Mouse (Mus musculus) lung, embryonic 16.5 days (tissue): Measurements from ENCODE around the gene Reln. TPM values are rescaled to one million over a fixed set of nuclear protein-coding genes. Genes with fewer than 3 reads are reported as not detected.

Source experiments
- ATAC-seq: fragments of 200-750 bp; cut with Nextera tagmentation; 2 replicates; pipeline ENCODE4 v1.8.0; 2017; ENCODE audit warnings: low read depth, mild to moderate bottlenecking, moderate library complexity
- H3K27ac ChIP-seq: fragments of 300-500 bp; sonication (generic); 2 replicates; pipeline ENCODE4 v1.5.1; 2014; ENCODE audit warnings: mild to moderate bottlenecking, control low read depth, low read length
- H3K27me3 ChIP-seq: fragments of 300-500 bp; sonication (generic); 2 replicates; pipeline ENCODE4 v1.6.1; 2014; ENCODE audit warnings: low read depth, low read length, mixed read lengths; ENCODE audit not compliant: control insufficient read depth, insufficient read depth
- H3K36me3 ChIP-seq: fragments of 300-500 bp; sonication (generic); 2 replicates; pipeline ENCODE4 v1.6.1; 2014; ENCODE audit warnings: low read length; ENCODE audit not compliant: control insufficient read depth, insufficient read depth
- H3K4me1 ChIP-seq: fragments of 300-500 bp; sonication (generic); replicated peaks from 2 replicates; pipeline ENCODE4 v1.6.1; 2014; ENCODE audit warnings: low read length, mixed read lengths; ENCODE audit not compliant: control insufficient read depth, insufficient read depth
- H3K4me2 ChIP-seq: fragments of 300-500 bp; sonication (generic); 2 replicates; pipeline ENCODE4 v1.6.1; 2014; ENCODE audit warnings: low read depth, low read length, control low read depth
- H3K4me3 ChIP-seq: fragments of 300-500 bp; sonication (generic); 2 replicates; pipeline ENCODE4 v1.5.1; 2014; ENCODE audit warnings: mild to moderate bottlenecking, low read length, control low read depth
- H3K9ac ChIP-seq: fragments of 300-500 bp; sonication (generic); 2 replicates; pipeline ENCODE4 v1.6.1; 2014; ENCODE audit warnings: low read length, control low read depth
- H3K9me3 ChIP-seq: fragments of 300-500 bp; sonication (generic); 2 replicates; pipeline ENCODE4 v1.6.1; 2016; ENCODE audit warnings: low read length; ENCODE audit not compliant: control insufficient read depth
- WGBS: fragments of 180-500 bp; shearing (Covaris S2); extraction: QIAGEN DNeasy Blood & Tissue Kit; methylation state at CpG from one replicate; pipeline ENCODE4 v1.1.7; 2014; 5-methylcytosine and 5-hydroxymethylcytosine counted together
- polyA plus RNA-seq: library from polyadenylated mRNA; unstranded; fragments of >200 nt; fragmentation: Nextera tagmentation; extraction: Ambion mirVana; gene quantifications from 2 replicates; pipeline ENCODE4 v1.2.1, GENCODE M21; 2015

Reln gene
- polyA plus RNA-seq, 1 experiment from 2014 or later = 0.94 TPM

DNA sequence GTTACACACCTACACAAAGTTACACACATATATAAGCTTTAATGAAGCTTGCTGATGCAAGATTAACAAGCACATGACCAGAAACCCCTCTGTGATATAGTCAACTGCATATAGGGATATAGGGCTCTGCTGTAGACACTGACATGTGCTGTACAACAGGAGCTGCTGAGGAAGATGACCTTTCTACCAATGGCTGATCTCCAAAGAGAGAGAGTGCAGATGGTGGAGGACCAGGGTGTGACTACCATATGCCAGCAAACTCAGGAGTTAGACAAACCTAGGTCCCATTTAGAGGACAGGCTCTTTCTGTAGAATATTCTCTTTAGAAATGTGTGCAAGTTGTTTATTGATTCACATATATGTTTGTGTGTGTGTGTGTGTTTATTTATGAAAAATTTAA lies 216.9 kb downstream of the Reln start:
- Histone ChIP-seq H3K9me3 (no peaks in the 10 kb centered on the region), H3K27ac (no peak overlapping the region), H3K27me3 (no peaks in the 10 kb centered on the region; the same call in 1 of the 2 replicates), H3K4me2 (no peak overlapping the region), H3K4me1 (no peaks in the 10 kb centered on the region), H3K4me3 (no peak overlapping the region), H3K9ac (no peak overlapping the region), H3K36me3 (no peaks in the 10 kb centered on the region)
- ATAC-seq = no peak

DNA sequence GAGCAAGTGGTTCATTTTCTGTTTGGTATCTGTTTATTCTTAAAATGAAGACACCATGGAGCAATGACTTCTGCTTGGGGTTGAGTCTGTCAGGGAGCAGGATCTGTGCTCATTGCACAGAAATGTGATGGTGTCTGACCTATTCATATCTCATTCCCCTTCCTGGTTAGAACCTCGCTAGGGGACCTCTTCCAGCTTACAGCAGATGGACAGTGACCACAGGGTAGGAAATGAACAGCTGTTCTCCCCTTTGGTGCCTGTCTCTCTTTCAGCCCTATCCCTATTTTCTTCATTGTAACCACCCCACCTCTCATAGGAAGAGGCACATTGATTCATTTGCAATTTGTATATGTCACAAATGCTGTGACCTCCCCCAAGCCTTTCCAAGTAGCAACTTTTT lies 225.2 kb downstream of the Reln start:
- H3K4me1 ChIP-seq = no peaks in the 10 kb centered on the region
- H3K4me2 ChIP-seq = no peak overlapping the region
- no peak overlapping the region for H3K27ac ChIP-seq
- H3K9me3 ChIP-seq = no peaks in the 10 kb centered on the region
- 48% methylated on average over 1 of the region's 1 CpGs for WGBS
- H3K27me3 ChIP-seq = no peaks in the 10 kb centered on the region
- H3K9ac ChIP-seq = no peak overlapping the region
- ATAC-seq = no peak
- H3K4me3 ChIP-seq = no peak overlapping the region
- H3K36me3 ChIP-seq = no peaks in the 10 kb centered on the region

DNA sequence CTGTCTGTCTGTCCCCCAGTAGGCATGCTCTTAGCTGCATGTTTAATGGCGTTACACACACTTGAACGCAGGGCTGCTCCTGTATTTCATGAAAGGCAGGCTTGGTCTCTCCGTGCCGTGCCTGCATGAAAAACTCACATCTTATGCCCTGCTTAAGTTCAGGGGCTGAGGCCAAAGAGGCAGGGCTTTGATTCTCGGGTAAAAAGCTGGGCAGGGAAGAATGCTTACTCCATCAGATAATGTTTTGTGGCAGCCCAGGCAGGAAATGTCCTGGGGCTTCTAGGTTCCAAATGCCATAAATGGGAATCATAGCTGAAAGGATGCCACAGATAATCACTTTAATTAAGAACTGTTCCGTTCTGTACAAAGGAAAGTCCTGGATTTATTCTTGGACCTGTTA lies 226.0 kb downstream of the Reln start:
- ATAC-seq = no peak
- no peak overlapping the region for H3K9ac ChIP-seq
- H3K4me3 ChIP-seq = no peak overlapping the region
- no peaks in the 10 kb centered on the region for H3K9me3 ChIP-seq
- no peak overlapping the region for H3K27ac ChIP-seq
- no peaks in the 10 kb centered on the region for H3K27me3 ChIP-seq
- no peak overlapping the region for H3K4me2 ChIP-seq
- H3K4me1 ChIP-seq = no peaks in the 10 kb centered on the region
- 53% methylated on average over 6 of the region's 6 CpGs for WGBS
- no peaks in the 10 kb centered on the region for H3K36me3 ChIP-seq

DNA sequence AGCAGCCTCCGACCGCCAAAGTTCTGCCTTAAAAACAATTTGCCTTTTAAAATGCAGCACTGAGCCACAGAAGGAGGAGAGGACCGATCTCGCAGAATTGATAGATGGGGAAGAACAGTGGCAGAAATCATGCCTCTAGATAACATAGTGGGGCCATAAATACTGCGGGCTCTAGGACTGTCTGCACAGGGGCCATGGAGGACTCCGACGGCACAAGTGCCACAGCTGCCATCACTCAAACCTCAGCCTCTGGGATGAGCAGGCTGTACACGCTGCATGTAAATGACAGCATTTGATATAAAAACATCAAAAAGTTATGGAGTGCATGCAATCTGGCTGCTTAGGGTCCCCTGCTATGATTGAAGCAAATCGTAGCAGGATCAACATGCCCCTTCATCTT lies 227.6 kb downstream of the Reln start:
- Histone ChIP-seq H3K4me1 (no peaks in the 10 kb centered on the region), H3K9me3 (no peaks in the 10 kb centered on the region), H3K27me3 (no peaks in the 10 kb centered on the region), H3K27ac (no peak overlapping the region), H3K4me3 (no peak overlapping the region), H3K4me2 (no peak overlapping the region), H3K36me3 (no peaks in the 10 kb centered on the region), H3K9ac (no peak overlapping the region)
- no peak for ATAC-seq
- 65% methylated on average over 9 of the region's 9 CpGs for WGBS

DNA sequence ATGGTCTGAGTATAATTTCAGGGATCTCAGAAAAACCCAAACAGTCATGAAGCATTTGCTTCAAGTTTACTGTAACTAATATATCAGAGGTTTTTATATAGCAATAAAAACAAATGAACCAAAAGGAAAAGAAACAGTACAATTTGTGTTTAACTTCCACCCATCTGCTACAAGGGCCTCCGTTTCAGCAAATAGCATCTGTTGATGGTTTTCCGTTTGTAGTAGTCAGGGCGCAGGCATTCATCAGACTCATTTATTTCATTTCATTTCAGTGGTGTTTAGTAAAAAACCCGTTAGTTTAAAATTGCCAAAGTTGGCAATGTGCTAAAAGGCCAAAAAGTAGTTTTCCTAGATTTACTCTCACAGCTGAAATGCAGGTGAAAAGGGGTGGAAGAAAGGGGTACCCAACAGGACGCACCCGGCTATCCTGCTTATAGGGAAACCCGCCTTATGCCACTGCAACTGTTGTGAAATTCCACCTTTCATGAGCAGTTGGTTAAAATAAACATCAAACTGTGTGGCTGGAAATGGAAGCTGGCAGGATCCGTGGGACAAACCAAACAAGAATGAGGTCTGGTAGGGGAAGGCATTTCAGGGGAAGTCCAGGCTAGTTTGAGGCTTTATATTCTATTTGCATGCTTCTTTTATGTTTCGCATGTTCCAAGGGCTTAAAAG lies 237.6 kb downstream of the Reln start:
- 66% methylated on average over 9 of the region's 9 CpGs for WGBS
- H3K4me3 ChIP-seq = no peak overlapping the region
- no peaks in the 10 kb centered on the region for H3K9me3 ChIP-seq
- no peak overlapping the region for H3K27ac ChIP-seq
- H3K4me1 ChIP-seq = no peaks in the 10 kb centered on the region
- no peaks in the 10 kb centered on the region for H3K27me3 ChIP-seq
- ATAC-seq = no peak
- H3K36me3 ChIP-seq = no peaks in the 10 kb centered on the region
- no peak overlapping the region for H3K9ac ChIP-seq
- H3K4me2 ChIP-seq = no peak overlapping the region

DNA sequence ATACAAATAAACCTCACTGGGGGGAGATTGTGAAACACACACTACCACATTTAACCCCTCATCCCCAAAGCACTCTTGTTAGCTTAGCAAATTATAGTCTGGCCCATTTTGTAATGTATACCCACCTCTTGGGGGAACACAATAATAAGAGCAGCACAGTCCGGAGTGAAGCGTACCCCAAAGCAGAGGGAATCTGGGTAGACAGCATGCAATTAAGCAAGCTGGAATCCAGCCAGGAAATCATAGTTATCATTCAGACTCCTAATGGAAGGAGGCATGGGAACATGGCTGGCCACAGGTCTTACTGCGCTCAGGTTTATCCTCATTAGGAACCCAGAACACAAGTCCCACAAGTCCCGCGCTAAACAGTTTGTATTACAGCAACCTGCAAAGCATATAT lies 249.5 kb downstream of the Reln start:
- Histone ChIP-seq H3K36me3 (no peaks in the 10 kb centered on the region), H3K27ac (no peak overlapping the region), H3K4me2 (no peak overlapping the region), H3K9ac (no peak overlapping the region), H3K4me3 (no peak overlapping the region), H3K4me1 (no peaks in the 10 kb centered on the region), H3K27me3 (no peaks in the 10 kb centered on the region), H3K9me3 (no peaks in the 10 kb centered on the region)
- ATAC-seq = no peak
- 89% methylated on average over 5 of the region's 5 CpGs for WGBS

DNA sequence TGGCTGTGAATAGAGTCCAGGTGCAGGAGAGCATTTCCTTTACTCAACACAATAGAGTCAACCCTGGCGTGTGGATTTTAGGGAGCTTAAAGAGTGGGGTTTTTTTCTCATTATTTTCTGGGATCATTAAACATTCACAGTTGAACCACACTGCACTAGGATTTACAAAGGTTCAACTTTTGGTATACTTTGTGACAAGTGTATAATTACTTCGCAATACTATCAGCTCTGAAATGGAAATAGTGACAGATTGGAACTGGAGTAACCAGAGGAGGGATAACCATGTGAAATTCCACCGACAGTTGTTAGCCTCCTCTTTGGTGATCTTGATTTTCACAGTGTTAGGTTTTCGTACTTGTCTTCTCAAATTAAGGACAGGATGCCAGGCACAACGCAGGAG lies 250.5 kb downstream of the Reln start:
- H3K4me1 ChIP-seq = no peaks in the 10 kb centered on the region
- ATAC-seq = no peak
- no peak overlapping the region for H3K4me2 ChIP-seq
- H3K9me3 ChIP-seq = no peaks in the 10 kb centered on the region
- no peaks in the 10 kb centered on the region for H3K36me3 ChIP-seq
- 80% methylated on average over 5 of the region's 5 CpGs for WGBS
- H3K9ac ChIP-seq = no peak overlapping the region
- H3K27me3 ChIP-seq = no peaks in the 10 kb centered on the region
- no peak overlapping the region for H3K4me3 ChIP-seq
- H3K27ac ChIP-seq = no peak overlapping the region

DNA sequence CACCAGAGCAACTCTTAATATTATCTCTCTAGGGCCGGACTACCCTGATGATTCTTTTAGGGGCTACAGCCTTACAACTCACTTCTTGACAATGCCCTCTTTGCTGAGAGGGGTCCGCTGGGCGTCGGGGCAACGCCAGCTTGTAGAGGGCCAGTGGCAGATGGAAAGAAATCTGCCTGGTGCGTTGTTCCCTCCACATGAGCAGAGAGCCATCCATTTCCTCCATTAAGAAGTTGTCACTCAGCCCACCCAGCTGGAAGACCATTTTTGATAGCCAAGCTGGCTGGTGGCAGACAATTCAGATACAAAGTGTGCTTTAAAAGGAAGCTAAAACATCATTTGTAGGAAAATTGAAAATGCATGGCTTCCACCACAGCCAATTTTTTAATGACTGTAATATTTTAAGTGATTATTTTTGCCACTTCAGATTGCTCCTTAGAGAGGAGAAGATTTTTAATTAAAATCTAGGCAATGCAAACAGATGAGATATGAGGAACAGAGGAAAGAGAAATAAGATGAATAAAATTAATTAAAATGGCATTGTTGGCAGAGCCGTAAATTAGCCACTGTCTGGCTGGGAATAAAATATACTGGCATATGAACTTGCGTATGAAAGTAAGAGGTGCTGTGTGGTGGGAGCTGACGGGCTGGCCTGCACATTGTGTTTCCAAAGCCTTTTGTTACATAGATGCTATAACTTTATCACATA lies 251.2 kb downstream of the Reln start:
- H3K27ac ChIP-seq = no peak overlapping the region
- no peaks in the 10 kb centered on the region for H3K27me3 ChIP-seq
- H3K9ac ChIP-seq = no peak overlapping the region
- no peak overlapping the region for H3K4me2 ChIP-seq
- H3K9me3 ChIP-seq = no peaks in the 10 kb centered on the region
- no peak overlapping the region for H3K4me3 ChIP-seq
- H3K36me3 ChIP-seq = no peaks in the 10 kb centered on the region
- H3K4me1 ChIP-seq = no peaks in the 10 kb centered on the region
- no peak for ATAC-seq
- 76% methylated on average over 9 of the region's 9 CpGs for WGBS

DNA sequence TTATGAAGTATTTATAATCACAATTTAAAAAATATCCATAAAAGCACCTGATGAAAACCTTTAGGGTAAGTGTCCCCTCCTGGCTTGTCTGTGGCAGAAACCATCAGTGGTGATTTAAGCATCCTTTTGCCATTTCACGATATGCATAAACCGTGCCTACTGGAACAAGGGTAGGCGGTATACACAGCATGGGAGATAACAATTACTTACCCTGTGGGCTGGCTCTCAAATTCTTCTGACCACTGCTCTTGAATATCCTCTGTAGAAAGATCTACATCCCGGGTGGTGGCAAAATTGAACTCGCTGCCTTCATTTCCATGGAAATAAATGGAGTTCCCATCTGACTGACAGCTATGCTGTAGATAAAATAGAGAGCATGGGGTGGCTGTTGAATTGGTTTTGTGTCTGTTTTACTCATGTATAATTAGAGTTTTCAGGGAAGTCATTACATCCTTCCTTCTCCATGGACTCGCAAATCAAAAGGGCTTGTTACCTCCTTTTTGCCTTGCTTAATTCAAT lies 264.0 kb downstream of the Reln start:
- no peak for ATAC-seq
- no peak overlapping the region for H3K4me2 ChIP-seq
- H3K36me3 ChIP-seq = no peaks in the 10 kb centered on the region
- 90% methylated on average over 6 of the region's 6 CpGs for WGBS
- H3K9me3 ChIP-seq = no peaks in the 10 kb centered on the region
- no peaks in the 10 kb centered on the region for H3K4me1 ChIP-seq
- H3K9ac ChIP-seq = no peak overlapping the region
- no peak overlapping the region for H3K4me3 ChIP-seq
- H3K27me3 ChIP-seq = no peaks in the 10 kb centered on the region
- H3K27ac ChIP-seq = no peak overlapping the region
